Mouse (Mus musculus): Measurements from ENCODE around the gene AY761185. TPM values are rescaled to one million over a fixed set of nuclear protein-coding genes. Genes with fewer than 3 reads are reported as not detected.

The AY761185 gene
- polyA plus RNA-seq, 1 experiment from 2014 or later = not detected

Other genes with a start within 250 kb of the AY761185 start
- gene Defb33, start 52.0 kb downstream of the AY761185 start, polyA plus RNA-seq (2015; fragmentation: Nextera tagmentation; extraction: Ambion mirVana) = not detected in 2 replicates
- gene Gm15056, start 42.1 kb downstream of the AY761185 start, polyA plus RNA-seq (2015; fragmentation: Nextera tagmentation; extraction: Ambion mirVana) = not detected in 2 replicates
- not detected in 2 replicates for gene Gm6040, start 22.6 kb downstream of the AY761185 start, polyA plus RNA-seq (2015; fragmentation: Nextera tagmentation; extraction: Ambion mirVana)
- not detected in 2 replicates for gene Defa21, start 80.8 kb upstream of the AY761185 start, polyA plus RNA-seq (2015; fragmentation: Nextera tagmentation; extraction: Ambion mirVana)
- gene Defa23, start 110.3 kb upstream of the AY761185 start, polyA plus RNA-seq (2015; fragmentation: Nextera tagmentation; extraction: Ambion mirVana) = not detected in 2 replicates
- not detected in 2 replicates for gene Defa35, start 120.3 kb upstream of the AY761185 start, polyA plus RNA-seq (2015; fragmentation: Nextera tagmentation; extraction: Ambion mirVana)
- gene Defa25, start 139.7 kb upstream of the AY761185 start, polyA plus RNA-seq (2015; fragmentation: Nextera tagmentation; extraction: Ambion mirVana) = not detected in 2 replicates
- not detected in 2 replicates for gene Gm14851, start 151.3 kb upstream of the AY761185 start, polyA plus RNA-seq (2015; fragmentation: Nextera tagmentation; extraction: Ambion mirVana)
- gene Defa30, start 189.9 kb upstream of the AY761185 start, polyA plus RNA-seq (2015; fragmentation: Nextera tagmentation; extraction: Ambion mirVana) = not detected in 2 replicates
- not detected in 2 replicates for gene Defa22, start 217.6 kb upstream of the AY761185 start, polyA plus RNA-seq (2015; fragmentation: Nextera tagmentation; extraction: Ambion mirVana)
- not detected in 2 replicates for gene Defa31, start 246.9 kb upstream of the AY761185 start, polyA plus RNA-seq (2015; fragmentation: Nextera tagmentation; extraction: Ambion mirVana)